Mouse (Mus musculus): ENCODE data around the gene Cdk6.

DNA sequence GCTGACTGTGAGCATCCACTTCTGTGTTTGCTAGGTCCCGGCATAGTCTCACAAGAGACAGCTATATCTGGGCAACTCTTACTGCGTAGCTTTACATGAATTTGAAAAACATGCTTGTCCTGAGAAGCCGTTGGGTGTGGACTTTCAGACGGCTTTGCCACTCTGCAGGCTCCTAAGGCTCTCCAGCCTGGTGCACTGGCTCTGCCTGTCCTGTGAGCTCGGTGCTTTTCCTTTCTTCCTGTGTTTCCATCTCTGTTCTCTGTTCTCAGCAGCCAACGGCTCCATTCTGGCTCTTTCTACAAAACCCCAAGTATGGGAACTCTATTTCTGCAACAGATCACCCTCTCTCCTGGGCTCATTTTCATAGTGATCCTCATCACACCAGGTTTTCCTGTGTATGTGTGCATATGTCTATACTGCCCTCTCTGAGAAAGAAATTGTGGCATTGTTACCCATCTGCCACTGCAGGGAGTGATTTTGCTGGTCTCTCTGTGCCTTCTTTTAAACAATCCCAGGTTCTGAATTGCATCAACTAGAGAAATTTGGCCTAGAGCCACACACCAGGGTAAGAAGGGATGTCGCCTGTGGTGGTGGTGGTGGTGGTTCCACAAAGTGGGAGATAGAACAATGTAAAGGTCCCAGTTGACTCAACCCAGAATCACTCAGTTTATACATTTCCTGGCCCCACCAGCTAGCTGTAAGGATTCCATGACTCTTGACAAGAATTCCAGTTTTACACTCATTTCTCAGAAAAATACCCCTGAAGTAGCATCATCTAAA lies 137.9 kb downstream of the Cdk6 start:
- no peak for TF ChIP-seq CTCF (IDR thresholded peaks at IDR 0.05; ENCODE audit: control insufficient read depth, insufficient read depth, low read length)
- TF ChIP-seq POLR2A (IDR thresholded peaks at IDR 0.05; ENCODE audit: borderline replicate concordance, control insufficient read depth, low read depth, low read length) = no peak

Data from bone marrow, adult 2 months (tissue).